Mouse (Mus musculus): ENCODE data around the gene Jade2. TPM values are rescaled to one million over a fixed set of nuclear protein-coding genes. Genes with fewer than 3 reads are reported as not detected.
"Not testable (repeated sequence)": the region's sequence is repeated elsewhere in the genome, so short reads cannot be mapped to it uniquely, and the experiment has no call there.

The Jade2 gene
- polyA plus RNA-seq, 1 experiment, result 2.6 TPM

DNA sequence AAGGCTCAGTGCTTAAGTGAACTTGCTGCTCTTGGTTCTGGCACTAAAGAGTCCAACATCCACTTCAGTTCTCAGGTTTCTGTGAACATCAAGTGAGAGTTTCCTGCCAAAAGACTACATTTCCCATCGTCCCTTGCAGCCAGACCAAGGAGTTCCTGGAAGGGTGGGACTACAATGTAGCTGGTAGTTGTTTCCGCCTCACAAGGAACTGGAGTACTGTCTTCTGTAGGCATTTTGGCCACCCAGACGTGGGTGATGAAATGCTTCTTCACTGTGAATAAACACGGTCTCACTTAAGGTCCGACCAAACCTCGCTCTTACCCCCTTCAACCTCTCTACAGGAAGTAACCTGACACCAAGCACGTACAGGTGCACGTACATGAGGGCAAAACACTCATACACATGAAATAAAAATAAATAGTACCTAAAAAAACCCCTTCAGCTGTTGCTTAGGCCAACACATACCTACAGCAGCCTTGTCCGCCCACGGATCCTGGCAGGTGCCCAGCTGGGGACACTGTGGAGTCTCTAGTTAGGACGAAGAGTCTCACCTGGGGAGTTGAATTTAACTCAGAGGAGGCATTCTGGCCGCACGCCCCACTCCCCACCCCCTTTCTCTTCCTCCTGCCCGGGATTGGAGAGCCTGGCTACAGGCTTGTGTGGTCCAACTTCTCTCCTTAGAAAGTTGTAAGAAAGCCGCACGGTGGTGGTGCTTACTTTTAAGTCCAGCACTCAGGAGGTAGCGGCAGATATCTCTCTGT is 52.1 kb downstream of the Jade2 start:
- H3K27ac ChIP-seq (replicated peaks; ENCODE audit: low read depth, low read length), result peak overlapping the region; percentile 48
- H3K4me1 ChIP-seq (ENCODE audit: control insufficient read depth, insufficient read depth, insufficient read length, low read length), result no peaks in the 10 kb centered on the region

DNA sequence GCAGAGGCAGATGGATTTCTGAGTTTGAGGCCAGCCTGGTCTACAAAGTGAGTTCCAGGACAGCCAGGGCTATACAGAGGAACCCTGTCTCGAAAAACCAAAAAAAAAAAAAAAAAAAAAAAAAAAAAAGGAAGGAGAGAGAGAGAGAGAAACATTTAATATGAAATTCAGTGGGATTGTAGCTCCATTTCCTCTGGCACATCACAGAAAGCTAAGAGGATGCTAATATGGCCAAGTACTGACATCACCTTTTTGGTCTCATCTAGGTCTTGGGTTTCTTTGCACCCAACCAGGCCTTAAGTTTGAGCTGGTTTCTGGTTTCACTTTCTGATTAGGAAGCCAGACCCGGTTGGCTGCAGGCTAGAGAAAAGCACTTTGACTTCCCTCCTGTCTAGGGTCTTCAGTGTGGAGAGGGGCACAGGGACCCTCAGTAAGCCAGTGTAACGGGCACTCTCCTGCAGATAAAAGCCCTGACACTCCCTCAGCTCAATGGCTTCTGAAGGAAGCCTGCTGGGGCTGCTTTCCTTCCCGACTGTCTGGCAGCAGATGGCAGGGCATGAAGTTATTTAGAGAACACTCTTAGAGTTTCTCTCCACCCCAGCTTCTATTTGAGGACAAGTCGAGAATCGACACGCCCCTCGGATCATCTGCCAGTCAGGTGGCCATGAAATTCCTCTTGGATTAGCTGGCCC is 56.7 kb downstream of the Jade2 start:
- Histone ChIP-seq H3K4me1 (ENCODE audit: control insufficient read depth, insufficient read depth, insufficient read length, low read length) (no peaks in the 10 kb centered on the region), H3K27ac (replicated peaks; ENCODE audit: low read depth, low read length) (no peak overlapping the region), H3K4me3 (ENCODE audit: insufficient read depth, low read depth, low read length) (no peak overlapping the region)

More for the DNA sequence above, 52.1 kb downstream of the Jade2 start:
- peak overlapping the region; percentile 69 for H3K4me3 ChIP-seq (ENCODE audit: insufficient read depth, low read depth, low read length)

DNA sequence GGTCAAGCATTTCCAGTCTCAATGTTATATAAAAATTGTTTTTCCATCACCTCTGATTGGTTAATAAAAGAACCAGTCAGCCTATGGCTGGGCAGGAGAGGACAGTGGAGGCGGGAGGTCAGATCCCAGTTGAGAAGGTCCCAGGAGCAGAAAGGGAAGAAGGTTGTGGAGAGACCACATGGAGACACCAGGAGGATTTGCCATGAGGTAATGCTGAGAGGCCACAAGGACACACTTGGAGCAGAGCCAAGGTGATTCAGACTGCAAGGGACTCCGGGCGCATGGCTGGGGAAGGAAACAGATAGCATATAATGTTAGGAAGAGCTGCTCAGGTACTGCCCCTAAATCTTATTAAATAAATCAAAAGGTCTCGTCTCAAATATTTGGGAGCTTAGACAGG is 61.2 kb downstream of the Jade2 start:
- no peak overlapping the region for H3K4me3 ChIP-seq (ENCODE audit: insufficient read depth, low read depth, low read length)
- H3K27ac ChIP-seq (replicated peaks; ENCODE audit: low read depth, low read length), result no peak overlapping the region
- no peaks in the 10 kb centered on the region for H3K4me1 ChIP-seq (ENCODE audit: control insufficient read depth, insufficient read depth, insufficient read length, low read length)

DNA sequence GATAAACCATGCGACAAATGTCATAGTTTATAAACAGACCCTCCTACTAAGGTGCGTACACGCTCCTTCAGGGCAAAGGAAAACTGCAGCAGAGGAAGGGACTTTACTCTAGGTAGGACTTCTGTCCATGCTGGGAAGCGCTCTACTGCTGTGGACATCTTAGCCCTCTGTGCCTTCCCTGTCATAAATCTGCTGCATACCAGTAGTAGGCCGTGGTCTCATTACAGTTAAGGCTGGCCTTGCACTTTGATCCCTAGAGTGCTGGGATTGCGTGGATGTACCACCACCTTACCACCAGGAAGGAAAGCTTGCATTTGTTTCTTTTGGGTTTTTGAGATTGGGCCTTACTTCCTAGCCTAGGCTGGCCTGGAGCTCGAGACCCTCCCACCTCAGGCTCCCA is 66.8 kb downstream of the Jade2 start:
- H3K27ac ChIP-seq (replicated peaks; ENCODE audit: low read depth, low read length), result no peak overlapping the region
- H3K4me1 ChIP-seq (ENCODE audit: control insufficient read depth, insufficient read depth, insufficient read length, low read length), result no peaks in the 10 kb centered on the region
- H3K4me3 ChIP-seq (ENCODE audit: insufficient read depth, low read depth, low read length), result no peak overlapping the region

DNA sequence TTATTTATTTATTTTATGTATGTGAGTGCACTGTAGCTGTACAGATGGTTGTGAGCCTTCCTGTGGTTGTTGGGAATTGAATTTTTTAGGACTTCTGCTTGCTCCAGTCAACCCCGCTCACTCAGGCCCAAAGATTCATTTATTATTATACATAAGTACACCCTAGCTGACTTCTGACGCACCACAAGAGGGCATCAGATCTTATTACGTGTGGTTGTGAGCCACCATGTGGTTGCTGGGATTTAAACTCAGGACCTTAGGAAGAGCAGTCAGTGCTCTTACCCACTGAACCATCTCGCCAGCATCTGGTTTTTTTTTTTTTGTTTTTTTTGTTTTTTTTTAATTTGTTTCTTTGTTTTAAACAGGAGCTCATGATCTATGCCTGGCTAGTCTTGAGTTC is 67.7 kb downstream of the Jade2 start:
- not testable (repeated sequence) for H3K4me3 ChIP-seq (ENCODE audit: insufficient read depth, low read depth, low read length); H3K27ac ChIP-seq (replicated peaks; ENCODE audit: low read depth, low read length); H3K4me1 ChIP-seq (ENCODE audit: control insufficient read depth, insufficient read depth, insufficient read length, low read length)

DNA sequence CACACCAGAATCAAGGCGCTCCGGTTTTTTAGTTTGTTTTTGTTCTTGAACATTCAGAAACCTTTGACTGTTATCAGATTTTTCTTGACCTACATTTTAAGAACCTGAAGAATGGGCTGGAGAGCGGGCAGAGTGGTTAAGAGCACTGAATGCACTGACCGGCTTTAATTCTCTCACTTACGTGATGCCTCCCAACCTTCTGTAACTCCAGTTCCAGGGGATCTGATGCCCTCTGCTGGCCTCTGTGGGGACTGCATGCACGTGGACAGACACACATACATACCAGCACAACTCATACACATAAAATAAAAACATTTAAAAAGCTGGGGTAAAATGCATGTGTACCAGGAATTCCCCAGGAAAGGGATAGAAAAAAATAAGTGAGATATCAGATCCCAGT is 71.5 kb downstream of the Jade2 start:
- H3K27ac ChIP-seq (replicated peaks; ENCODE audit: low read depth, low read length), result no peak overlapping the region
- H3K4me3 ChIP-seq (ENCODE audit: insufficient read depth, low read depth, low read length), result no peak overlapping the region
- H3K4me1 ChIP-seq (ENCODE audit: control insufficient read depth, insufficient read depth, insufficient read length, low read length), result no peaks in the 10 kb centered on the region

DNA sequence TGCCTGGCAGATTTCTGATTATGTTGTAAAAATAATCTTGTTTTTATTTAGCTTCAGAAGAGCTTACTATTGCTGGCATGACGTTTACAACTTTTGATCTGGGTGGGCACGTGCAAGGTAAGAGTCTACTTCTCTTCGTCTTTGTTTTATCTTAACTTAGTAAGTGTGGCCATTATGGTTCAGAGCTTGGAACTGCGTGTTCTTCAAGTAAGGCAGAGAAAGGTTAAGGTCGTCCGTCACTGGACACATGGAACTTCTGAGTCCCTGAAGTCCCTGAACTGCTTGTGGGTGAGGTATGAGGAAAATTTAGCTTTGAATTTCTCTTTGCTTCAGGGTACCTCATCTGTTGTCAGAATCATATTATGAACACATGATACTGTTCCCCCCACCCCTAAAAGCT is 74.7 kb downstream of the Jade2 start:
- Histone ChIP-seq H3K4me1 (ENCODE audit: control insufficient read depth, insufficient read depth, insufficient read length, low read length) (no peaks in the 10 kb centered on the region), H3K27ac (replicated peaks; ENCODE audit: low read depth, low read length) (no peak overlapping the region), H3K4me3 (ENCODE audit: insufficient read depth, low read depth, low read length) (no peak overlapping the region)

DNA sequence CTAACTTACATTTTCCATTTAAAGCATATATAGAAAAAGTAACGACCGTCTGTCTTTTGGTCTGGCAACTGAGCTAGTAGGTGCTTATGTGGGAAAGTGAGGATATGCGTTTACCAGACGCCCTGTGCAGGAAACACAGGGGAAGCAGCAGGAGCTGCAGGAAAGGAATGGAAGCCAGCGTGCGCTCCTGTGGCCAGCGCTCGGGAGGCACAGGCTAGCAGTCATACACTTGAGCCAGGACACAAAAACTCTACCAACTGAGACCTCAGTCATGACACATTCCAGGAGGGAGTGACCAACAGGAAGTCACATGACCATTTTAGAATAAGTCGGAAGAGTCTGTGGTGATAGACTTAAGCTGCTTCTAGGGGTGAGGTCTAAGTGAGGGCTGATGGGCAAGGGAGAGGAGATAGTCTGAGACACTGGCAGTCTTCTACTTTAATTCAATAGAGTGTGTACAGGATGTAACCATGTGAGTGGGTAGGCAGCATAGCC is 76.6 kb downstream of the Jade2 start:
- H3K4me1 ChIP-seq (ENCODE audit: control insufficient read depth, insufficient read depth, insufficient read length, low read length), result no peaks in the 10 kb centered on the region
- no peak overlapping the region for H3K4me3 ChIP-seq (ENCODE audit: insufficient read depth, low read depth, low read length)

DNA sequence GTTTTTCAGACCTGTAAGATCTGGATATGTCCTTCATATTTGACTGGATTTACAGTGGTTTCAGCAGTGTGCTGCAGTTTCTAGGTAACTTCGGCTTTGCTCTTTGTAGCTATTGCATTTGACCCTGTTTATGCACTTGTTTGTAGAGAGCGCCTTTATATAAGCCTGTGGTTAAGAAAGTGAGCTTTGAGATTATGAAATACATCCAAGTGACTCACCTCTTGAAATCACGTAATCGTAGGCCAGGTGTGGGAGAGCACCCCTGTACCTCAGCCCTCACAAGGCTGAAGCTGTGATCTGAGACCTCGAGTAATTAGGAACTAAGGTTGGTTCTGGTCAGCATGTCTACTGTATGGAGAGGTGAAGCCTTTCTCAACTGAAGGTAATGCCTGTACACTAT is 80.0 kb downstream of the Jade2 start:
- Histone ChIP-seq H3K4me1 (ENCODE audit: control insufficient read depth, insufficient read depth, insufficient read length, low read length) (no peaks in the 10 kb centered on the region), H3K27ac (replicated peaks; ENCODE audit: low read depth, low read length) (no peak overlapping the region), H3K4me3 (ENCODE audit: insufficient read depth, low read depth, low read length) (no peak overlapping the region)

More for the DNA sequence above, 76.6 kb downstream of the Jade2 start:
- peak overlapping the region; percentile 47 for H3K27ac ChIP-seq (replicated peaks; ENCODE audit: low read depth, low read length)

DNA sequence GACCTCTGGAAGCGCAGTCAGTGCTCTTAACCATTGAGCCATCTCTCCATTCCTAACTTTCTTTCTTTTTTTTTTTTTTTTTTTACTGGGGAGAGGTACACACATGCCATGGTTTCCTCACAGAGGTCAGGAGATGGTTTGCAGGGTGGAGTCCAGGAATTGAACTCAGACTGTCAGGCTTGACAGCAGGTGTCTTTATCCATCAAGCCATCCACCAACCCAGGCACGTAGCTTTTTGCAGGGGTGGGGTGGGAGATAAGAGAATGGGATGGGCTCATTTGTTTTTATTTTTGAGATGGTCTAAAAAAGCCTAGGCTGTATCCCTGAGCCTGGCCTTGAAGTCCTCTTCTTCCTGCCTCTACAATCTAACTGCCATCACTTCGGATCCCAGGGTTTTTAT is 81.9 kb downstream of the Jade2 start:
- no peak overlapping the region for H3K27ac ChIP-seq (replicated peaks; ENCODE audit: low read depth, low read length)
- no peak overlapping the region for H3K4me3 ChIP-seq (ENCODE audit: insufficient read depth, low read depth, low read length)
- H3K4me1 ChIP-seq (ENCODE audit: control insufficient read depth, insufficient read depth, insufficient read length, low read length), result no peaks in the 10 kb centered on the region

DNA sequence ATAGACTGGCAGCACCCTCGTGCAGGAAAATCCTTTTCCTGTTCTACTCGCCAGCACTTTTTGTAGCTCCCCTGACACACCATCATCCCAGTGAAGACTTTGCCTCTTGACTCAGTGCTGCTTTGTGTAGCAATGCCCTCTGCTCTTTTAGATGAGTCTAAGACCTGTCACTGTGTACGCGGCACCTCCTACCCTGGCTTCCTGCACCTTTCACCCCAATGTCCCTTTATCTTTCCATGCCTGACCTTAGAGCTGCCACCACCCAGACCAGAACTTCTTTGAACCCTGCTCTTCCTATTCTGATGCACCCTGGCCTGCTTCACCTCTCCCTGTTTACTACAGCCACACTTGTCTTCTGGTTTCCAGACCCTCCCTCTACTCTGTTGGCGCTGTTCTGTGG is 89.2 kb downstream of the Jade2 start:
- Histone ChIP-seq H3K4me1 (ENCODE audit: control insufficient read depth, insufficient read depth, insufficient read length, low read length) (peaks cover 17% of the 10 kb centered on the region), H3K27ac (replicated peaks; ENCODE audit: low read depth, low read length) (0 out of 2 replicates have a peak overlapping the region, but pooled peaks have one; percentile 2), H3K4me3 (ENCODE audit: insufficient read depth, low read depth, low read length) (no peak overlapping the region)

DNA sequence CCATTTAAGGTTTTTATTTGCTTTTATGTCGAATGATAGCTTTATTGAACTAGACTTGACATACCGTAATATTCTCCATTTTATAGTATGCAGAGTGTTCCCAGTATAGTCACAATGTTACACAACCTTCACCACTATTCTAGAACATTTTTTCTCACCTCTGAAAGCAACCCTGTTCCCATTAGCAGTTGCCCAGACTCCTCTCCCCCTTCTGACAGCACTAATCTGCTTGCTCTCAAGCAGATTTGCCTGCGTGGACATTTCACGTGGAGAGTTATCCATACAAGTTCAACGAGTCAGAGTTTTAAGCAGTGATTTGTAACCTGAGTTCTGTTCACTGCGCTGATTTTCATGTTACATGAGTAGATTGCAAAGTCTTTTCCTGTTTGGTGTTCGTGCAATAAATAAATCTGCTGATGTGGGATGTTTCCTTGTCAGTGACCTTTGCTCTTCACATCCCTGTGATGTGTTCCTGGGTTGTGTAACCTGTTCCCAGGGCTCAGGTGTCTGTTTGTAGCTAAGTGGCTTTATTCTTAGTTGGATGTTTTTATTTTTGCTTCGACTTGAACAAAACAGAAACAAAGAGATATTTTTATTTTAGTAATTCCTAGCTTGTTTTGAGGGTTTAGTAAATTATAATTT is 89.8 kb downstream of the Jade2 start:
- H3K4me1 ChIP-seq (ENCODE audit: control insufficient read depth, insufficient read depth, insufficient read length, low read length), result peaks cover 17% of the 10 kb centered on the region
- H3K4me3 ChIP-seq (ENCODE audit: insufficient read depth, low read depth, low read length), result no peak overlapping the region
- no peak overlapping the region for H3K27ac ChIP-seq (replicated peaks; ENCODE audit: low read depth, low read length)

DNA sequence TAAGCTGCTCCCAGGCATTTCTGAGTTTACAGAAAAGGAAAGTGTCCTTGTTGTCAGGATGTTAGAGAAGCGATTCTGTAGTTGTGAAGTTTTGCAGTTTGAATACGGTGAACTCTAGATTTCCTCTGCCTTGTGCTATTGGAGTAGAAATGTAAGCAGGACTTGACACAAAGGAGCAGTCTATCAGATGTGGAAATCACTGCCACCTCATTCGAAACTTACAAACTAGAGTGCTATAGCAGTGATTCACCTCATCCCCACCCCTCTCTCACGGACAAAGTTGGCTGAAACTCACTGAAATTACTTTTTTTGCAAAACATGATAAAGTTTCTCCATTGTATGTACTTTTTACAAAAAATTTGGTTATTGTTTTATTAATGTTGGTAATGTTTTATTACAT is 92.6 kb downstream of the Jade2 start:
- H3K4me1 ChIP-seq (ENCODE audit: control insufficient read depth, insufficient read depth, insufficient read length, low read length), result peaks cover 17% of the 10 kb centered on the region
- peak overlapping the region; percentile 89 for H3K4me3 ChIP-seq (ENCODE audit: insufficient read depth, low read depth, low read length)
- no peak overlapping the region for H3K27ac ChIP-seq (replicated peaks; ENCODE audit: low read depth, low read length)

DNA sequence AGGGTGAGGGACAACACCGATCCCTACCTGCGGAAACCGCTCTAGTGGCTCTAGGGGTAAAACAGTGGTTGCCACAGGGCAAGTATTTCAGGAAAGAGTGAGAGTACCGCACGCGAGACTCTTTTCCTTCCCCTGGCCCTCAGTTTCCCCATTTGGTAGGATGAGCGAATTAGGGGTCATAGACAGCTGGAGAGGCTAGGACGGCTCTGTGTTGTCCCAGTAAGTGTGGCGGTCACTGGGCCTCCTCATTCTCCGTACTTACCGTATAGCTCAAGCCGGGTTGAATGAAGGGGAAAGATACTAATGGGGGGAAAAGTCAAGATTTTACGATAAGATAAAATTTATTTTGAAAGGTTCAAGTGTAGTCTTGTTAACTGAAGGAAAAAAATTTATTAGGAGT is 93.5 kb downstream of the Jade2 start:
- peaks cover 15% of the 10 kb centered on the region; the same call in 1 of the 2 replicates for H3K4me1 ChIP-seq (ENCODE audit: control insufficient read depth, insufficient read depth, insufficient read length, low read length)
- peak overlapping the region; percentile 89 for H3K4me3 ChIP-seq (ENCODE audit: insufficient read depth, low read depth, low read length)
- peak overlapping the region; percentile 67 for H3K27ac ChIP-seq (replicated peaks; ENCODE audit: low read depth, low read length)

All from brown adipose tissue, adult 24 weeks (tissue).